Mouse (Mus musculus): ENCODE measurements around the gene Suds3.

The Suds3 gene

DNA sequence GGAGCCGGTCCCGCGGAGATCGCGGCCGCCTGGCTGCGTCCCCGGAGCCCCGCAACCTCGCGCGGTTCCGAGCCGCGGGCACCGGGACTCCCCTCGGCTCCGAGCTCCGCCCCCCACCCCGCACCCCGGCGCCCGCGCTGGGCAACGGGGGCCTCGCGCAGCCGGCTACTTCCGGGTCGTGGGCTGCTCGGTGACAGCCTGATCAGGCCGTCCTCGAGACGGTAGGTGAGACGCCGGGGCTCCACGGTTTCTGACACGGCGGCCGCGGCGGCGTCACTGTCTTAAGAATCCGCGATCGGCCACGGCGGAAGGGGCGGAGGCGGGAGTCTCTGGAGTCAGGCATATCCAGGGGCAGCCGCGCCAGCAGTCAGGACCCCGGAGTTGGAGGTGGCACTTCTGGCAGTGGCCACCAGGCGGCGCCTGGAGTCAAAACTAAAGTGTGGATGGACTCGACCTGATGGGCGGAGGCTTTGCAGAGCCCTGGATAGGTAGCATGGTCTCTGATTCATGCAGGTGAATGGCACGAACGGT is at the start of gene Suds3:
Gene Suds3 (minus strand): TSS at position 278 of the 531 bp plus-strand sequence.
- peak; percentile 96 to 97 for DNase-seq (ENCODE audit: low spot score in 2 of 2)

DNA sequence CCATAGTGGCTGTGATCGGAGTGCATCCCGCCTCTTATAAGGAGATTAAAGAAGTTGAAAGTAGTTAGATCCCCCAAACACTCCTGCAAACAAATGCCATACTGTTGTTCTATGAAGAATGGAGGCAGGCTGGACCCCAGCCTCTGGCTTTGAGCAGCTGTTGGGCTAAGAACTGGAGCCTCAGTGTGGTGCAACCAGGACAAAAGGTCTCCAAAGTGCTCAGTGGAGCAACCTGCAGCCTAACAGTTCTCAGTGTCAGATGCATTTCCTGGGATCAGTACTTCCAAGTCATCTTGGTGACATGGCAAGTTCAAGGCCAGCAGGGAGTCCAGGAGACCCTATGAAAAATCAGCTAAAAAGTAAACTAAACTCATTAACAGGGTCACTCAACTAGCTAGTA is 49.0 kb upstream of the Suds3 start:
- DNase-seq (ENCODE audit: low spot score in 2 of 2), result no peak

DNA sequence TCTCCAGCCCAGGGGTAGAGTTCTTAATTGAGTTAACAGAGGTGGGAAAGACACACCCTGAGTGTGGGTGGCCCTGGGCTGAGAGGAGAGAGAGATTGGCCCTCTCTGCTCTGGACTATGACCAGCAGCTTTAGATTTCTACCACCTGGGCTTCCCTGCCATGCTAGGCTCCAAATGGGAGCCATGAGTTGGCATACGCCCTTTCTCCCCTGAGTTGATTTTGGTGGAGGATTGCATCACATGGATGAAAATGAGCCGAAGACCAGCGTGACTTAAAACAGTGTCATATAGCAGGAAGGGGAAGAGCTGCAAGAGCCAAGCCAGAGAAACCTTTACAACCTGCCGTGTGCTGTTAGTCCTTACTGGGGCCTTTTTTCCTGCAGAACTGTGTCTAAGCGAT is 48.6 kb upstream of the Suds3 start:
- DNase-seq (ENCODE audit: low spot score in 2 of 2), result no peak

DNA sequence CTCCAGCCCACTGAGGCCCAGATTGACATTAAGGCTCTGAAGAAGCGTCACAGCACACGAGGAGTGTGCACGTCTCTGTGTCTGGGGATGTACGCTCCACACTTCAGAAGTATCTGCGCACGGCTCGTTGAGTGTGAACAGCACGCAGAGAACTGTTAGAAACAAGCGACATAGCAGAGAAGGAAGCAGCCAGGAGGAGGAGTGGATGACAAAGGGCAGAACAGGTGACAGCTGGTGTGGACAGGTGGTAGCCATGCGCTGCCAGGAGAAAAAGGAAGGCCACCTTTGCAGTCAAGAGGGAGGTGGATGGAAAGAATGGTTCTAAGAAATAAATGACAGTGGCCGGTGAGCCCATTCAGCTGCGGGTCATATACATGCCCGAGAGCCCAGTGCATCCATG is 47.9 kb upstream of the Suds3 start:
- no peak for DNase-seq (ENCODE audit: low spot score in 2 of 2)

DNA sequence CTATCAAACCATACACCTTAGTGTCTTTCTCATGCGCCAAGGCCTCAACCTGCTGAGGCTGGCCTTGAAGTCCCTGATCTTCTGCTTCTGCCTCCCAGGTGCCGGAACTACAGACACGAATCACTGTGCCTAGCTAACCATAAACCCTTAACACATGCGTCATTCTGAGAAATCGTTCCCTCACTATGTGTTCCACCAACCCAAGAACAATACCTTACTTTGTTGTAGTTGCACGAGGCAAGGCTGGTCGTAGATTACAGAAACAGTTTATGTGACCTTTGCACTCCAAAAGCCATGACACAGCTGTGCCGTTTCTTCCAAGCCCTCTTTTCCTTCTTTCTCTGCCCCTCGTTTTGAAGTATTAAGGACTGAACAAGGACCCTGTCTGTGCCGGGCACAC is 44.6 kb upstream of the Suds3 start:
- no peak for DNase-seq (ENCODE audit: low spot score in 2 of 2)

DNA sequence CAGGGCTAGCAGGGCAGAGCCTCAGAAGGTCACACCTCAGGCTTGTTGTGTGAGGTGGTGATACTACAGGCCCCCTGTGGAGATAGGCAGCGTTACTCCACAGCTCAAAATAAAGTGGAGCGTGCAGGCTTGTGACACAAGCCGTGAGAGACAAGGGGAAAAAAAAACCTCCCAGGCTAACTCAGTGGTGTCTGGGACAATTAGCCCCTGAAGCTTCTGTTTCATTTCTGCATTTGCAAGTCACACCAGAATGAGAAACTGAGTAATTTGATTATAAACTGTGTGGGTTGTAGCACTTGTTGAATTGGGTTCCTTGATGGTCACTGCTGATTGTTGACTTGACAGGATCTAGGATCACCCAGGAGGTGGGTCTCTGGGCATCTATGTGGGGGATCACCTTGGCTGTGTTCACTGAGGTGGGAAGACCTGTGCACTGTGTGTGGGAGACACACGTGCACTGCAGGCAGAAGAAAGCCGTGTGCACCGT is 43.9 kb upstream of the Suds3 start:
- DNase-seq (ENCODE audit: low spot score in 2 of 2), result no peak

DNA sequence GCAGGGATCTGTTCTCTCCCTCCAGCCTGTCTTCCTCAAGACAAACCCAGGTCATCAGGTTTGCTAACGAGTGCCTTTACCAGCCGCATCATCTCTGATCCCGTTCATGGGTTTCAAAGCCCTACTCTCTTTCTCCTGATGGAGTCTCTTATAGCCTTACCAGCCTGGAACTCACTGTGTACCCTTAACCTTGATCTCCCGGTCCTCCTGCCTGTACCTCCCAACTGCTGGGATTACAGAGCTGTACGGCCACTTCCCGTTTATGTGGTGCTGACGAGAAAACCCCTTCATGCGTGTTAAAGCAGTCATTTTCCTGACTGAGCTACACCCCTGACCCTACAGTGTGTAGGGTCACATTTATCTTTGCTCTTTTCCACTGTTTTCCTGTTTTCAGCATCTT is 43.4 kb upstream of the Suds3 start:
- DNase-seq (ENCODE audit: low spot score in 2 of 2), result no peak

DNA sequence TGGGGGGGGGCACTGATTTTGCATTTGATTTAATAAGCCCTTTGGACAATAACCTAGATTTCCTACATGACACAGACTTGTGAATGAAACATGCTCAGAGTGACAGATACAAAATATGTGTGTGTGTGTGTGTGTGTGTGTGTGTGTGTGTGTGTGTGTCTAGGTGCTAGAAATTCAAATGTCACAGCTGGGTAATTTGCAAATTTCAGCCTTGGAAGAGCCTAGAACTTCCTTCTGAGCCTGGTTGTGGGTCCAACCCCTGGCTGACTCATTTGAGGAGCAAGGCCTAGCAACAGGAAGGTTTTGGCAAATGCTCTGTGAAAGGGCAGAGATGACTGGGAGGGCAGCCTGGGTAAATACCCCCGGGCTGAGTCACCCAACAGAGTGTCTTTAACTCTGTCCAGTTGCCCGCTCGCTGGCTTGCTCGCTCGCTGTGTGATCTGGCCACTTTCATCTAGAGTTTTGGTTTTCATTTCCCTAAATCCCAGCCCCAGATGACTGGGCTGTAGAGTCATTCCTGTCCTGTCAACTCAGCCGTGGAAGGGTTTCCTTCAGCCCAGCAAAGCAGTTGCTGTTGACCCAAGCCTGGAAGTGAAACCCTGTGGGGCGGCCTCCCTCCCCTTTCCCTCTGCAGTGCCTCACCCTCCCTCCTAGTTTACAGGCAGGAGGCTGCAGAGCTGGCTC is 42.6 kb upstream of the Suds3 start:
- DNase-seq (ENCODE audit: low spot score in 2 of 2), result no peak

DNA sequence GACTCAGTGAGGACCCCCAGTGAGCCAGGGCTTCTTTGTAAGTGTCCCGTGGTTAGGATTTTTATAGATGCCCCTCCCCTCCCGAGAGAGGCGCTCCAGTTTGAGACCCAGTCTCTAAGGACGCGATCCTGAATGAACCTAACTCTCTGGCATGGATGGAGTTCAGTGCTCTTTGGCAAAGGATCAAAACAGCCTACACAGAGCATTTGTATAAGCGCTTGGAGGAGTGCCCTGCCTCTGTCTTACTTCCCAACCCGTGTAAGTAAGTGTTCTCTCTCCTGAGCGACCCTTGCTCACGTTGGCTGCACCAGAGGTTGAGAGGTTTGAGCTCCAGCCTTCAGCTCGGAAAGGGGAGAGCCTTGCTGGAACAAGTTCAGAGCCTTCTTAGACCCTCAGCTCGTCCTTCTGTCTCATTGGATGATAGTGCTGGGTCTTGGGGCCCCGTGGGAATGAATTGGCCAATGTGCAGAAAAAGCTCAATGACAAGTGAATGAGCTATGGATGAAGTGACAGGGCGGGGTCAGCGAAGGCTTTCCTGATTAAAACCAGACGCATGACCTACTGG is 37.7 kb upstream of the Suds3 start:
- DNase-seq (ENCODE audit: low spot score in 2 of 2), result peak; percentile 37 to 55

DNA sequence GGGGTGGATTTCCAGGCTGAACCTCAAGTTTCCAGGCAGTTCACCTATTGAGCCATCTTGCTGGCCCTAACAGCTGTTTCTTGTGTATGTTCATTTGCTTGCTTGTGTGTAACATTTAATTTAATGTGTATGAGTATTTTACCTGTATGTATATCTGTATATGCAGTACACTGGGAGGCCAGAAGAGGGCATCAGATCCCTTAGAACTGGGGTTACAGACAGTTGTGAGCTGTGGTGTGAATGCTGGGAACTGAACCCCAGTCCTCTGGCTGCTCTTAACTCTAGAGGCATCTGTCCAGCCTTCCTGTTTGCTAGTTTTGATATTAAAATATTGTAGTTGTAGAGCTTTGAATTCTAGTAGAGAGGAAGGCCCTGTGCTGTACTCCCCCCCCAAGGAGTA is 37.0 kb upstream of the Suds3 start:
- no peak for DNase-seq (ENCODE audit: low spot score in 2 of 2)

DNA sequence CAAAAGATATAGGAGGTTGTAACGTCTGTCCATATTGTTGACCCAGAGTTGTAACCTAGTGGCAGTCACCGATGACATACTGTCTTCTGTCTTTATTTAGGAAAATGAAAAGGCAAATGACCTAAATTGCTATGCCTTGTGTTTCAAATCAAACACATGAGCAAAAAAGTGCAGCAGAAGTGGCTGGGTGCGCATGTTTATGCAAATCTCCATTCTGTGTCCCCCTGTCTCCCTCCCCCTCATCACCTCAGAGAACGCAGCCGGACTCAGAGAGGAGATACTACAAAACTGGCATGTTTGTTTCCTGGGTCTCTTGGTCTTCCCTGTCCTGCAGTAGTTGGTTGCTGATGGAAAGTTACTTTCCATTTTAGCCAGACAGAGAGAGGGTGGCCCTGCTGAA is 34.2 kb upstream of the Suds3 start:
- no peak for DNase-seq (ENCODE audit: low spot score in 2 of 2)

DNA sequence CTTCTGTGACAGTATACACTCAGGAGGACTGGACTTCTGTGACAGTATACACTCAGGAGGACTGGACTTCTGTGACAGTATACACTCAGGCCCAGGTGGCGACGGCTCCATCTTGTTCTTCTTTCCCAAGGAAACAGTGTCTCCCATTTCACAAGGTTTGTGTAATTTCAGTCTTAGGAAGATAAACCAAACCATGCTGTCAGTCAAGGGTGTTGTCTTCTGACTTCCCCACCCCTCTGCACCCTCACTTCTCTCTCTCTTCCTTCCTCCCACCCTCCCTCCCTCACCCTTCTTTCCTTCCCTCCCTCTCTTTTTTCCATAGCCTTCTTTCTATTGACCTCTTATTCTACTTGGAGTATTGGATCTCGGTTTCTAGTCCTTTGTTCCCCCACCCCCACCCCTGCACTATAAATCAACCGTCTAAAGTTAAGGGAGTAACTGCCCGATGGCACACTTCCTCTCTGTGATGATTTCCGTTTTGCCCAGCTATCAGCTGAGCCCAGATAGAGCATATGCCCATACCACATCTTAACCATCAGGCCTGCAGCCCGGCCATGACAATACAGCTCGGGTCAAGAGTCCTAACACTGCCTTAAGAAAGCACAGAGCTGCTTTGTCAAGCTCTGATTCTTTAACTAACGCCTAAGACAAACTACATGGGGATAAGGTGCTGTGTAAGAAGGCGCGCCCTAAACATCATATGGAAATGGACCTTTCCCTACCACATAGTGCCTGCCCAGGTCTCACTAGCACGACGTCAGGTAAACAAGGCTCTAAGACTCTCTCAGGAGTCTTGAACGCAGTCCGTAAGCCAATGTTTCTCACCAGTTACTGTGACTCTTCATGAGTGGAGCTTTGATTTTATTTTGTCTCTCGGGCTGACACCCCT is 33.4 kb upstream of the Suds3 start:
- DNase-seq (ENCODE audit: low spot score in 2 of 2), result no peak

DNA sequence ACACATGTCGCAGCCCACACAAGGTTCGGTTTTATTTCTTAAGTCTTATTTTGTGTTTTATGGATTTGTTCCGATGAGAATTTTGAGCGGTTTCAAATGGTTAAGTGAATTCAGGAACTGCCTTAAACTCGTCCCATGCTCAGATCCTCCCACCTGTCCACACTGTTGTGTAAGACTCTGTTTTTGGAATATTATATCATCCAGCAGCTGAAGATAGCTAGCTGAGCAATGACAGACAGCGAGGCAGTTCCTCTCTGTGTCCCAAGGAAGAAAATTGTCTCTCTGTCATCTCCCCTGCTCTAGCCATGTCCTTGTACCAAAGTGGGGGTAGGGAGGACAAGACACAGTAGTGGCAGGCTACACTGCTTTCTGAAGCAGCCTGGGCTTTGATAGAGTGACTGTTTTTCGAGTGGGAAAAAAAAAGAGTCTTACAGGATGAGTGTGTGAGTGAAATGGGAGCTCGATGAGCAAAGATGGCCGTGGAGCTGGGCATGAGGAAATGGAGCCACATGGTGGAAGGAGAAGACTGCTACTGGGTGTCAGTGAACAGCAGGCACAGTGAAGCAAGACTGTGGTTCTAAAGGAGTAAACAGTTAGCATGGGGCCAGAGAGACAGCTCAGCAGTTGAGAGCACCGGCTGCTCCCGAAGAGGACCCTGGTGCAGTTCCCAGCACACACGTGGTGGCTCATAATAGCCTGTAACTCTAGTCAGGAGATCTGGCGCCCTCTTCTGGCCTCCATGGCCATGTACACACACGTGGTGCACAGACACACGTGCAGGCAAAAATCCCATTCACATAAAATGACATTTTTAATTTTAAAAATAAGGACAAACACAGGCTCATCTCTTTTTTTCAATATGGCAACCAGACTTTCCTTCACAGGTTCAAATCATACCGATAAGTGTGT is 31.5 kb upstream of the Suds3 start:
- no peak for DNase-seq (ENCODE audit: low spot score in 2 of 2)

DNA sequence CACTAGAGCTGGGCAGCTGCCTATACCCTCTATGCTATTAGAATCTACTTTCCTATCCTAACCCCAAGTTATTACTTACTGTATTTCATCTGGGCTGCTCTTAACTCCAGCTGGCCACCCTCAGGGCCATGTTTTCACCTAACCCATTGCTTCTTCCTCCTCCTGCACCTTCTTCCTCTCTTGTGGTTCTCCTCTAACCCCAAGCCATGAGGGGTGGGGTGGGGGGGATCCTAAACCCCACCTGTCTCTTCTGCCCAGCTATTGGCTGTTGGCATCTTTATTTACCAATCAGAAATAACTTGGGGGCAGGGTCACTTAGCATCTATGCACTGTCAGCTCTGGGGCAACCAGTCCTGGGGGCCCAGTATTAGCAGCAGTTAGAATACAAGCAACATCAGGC is 30.3 kb upstream of the Suds3 start:
- DNase-seq (ENCODE audit: low spot score in 2 of 2), result no peak

DNA sequence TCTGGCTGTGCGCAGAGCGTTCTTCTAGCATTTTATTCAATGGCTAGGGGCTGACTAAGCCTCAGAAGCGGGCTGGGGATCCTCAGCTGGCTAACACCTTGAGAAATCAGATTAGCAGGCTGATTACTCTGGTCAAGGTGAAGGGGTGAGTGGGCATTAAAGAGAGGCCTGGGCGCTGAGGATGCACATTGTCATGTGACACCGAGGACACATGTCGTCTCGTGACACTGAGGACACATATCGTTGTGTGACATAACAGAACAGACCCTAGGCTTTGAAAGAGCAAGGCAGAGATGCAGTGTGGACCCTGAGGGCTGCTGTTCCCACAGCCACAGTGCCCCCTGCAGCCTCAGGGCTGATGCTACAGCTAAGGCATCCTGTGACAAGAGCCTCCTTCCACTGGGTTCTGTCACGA is 27.8 kb upstream of the Suds3 start:
- no peak for DNase-seq (ENCODE audit: low spot score in 2 of 2)

DNA sequence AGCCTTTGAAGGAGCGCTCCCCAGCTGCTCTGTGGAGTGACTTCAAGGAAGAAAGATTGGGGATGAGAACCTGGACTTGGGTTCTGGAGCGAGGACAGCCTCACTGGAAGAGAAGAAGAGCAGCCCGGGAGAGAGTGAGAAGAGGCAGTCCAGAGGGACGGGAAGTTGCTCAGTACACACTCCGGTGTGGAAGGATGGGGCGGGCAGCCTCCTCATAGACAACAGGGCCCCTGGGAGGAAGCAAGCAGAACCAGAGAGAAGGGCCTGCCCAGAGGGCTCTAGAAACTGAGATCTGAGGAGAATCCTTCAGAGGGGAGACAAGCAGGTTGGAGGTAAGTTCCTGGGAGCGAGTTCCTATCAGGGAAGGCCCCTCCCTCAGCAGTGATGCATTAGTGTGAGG is 24.5 kb upstream of the Suds3 start:
- DNase-seq (ENCODE audit: low spot score in 2 of 2), result no peak

DNA sequence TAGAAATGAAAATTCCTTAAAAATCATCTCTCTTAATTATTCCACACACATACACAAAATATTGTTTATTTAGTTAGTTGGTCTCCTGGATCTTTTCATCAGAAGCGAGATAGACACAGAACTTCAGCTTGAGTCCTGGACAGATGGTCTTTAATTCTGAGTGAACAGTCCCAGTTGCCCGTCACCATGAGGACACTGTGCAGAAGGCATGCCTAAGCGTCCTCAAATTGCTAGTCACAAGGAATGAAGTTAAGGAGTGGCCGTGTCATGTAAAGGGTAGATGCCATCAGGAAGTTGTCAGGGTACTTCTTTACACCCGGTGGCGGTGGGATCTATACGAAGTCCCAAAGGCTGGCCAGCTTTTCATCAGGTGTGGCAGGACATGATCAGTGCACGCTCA is 23.9 kb upstream of the Suds3 start:
- no peak for DNase-seq (ENCODE audit: low spot score in 2 of 2)

DNA sequence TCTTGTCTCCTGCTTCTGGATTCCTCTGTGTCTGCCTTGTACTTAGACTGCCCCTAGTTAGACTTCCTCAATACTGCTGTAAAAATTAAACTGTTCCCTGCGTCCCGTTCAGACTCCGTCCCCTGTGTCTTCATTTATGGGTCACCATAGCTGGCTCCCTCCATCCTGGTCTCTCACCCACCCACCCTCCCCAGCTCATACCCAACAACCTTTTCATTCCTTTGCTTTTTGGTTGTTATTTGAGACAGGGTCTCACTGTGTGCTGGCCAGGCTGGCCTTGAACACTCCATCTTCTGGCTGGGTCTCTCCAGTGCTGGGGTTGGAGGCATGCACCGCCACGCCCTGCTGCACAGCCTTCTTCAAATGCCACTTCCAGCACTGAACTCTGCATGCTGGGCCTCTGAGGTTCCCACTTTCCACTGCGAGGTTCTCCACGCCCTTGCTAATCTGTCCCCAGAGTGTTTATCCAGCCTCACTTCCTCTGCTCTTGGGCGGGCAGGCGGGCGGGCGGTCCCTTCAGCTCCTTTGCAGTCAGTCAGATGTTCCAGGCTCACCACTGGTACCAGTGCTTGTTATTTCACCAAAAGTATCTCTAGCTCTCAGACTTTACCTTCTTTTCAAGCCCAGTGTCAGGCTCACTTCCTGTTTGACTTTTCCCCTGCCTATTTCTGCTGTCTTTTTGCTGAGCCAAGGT is 22.5 kb upstream of the Suds3 start:
- DNase-seq (ENCODE audit: low spot score in 2 of 2), result no peak

DNA sequence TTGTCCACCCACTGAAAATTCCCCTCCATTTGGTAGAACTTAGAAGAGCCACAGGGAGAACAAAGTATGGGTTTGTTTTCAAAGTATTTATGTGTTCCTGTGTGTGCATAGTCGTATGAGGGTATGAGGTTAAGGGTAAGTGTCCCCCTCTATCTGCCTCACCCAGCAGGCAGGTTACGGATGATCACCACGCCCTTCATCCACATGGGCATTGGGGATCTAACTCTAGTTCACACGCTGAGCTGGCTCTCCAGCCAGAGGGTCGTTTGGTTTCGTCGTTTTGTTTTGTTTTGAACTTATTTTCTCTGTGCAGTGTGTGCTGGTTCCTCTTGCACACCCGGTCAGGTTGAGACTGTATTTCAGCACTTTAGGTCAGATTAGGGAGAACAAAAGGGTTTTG is 21.7 kb upstream of the Suds3 start:
- DNase-seq (ENCODE audit: low spot score in 2 of 2), result no peak

DNA sequence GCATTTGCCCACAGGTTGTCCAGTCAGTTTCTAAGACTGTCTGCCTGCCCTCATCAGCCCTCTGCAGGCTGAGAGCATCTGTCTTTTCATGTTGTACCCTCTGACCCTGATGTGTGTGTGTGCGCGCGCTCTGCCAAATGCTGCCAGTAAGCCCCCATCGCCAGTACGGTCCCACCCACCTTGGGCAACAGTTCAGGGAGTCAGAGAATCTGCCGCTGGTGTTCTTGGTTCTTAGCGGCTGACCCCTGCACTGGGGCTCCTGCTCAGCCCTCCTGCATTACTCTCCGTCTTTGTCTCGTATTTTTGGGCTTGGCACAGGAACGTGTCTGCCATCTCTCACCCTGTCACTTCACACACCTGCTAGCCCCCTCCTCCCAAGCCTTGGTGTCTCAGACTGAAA is 21.1 kb upstream of the Suds3 start:
- no peak for DNase-seq (ENCODE audit: low spot score in 2 of 2)

DNA sequence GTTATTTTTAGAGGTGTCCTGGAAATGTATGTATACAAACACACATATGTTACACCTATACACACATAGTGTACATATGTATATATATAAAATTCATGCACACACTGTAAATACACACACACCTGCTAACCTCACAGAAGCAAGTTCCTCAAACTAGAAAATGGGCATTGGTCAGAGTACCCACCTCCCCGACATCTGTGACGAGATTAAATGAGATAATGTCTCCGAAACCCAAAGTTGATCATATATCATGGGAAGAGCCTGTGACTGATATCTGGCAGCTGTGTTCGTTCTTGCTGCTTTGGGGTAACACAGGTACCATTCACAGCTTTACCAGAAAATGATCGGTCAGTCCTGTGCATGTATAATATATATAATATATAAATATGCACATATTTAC is 20.7 kb upstream of the Suds3 start:
- DNase-seq (ENCODE audit: low spot score in 2 of 2), result no peak
